Mouse (Mus musculus) heart, adult 2 months (tissue): ENCODE results near the gene Gm44790. TPM values are rescaled to one million over a fixed set of nuclear protein-coding genes. Genes with fewer than 3 reads are reported as not detected.

ENCODE experiments used
- DNase-seq, 2 experiments: peaks; one replicate each; pipeline ENCODE4 v3.0.0; 2021
- H3K27ac ChIP-seq: fragments of 200-600 bp; 2 replicates; pipeline ENCODE4 v1.8.1; 2022
- H3K27me3 ChIP-seq: fragments of 200-500 bp; 2 replicates; pipeline ENCODE4 v1.6.1; 2012; ENCODE audit warnings: mild to moderate bottlenecking, low read length, inconsistent platforms, mixed read lengths; ENCODE audit not compliant: control insufficient read depth, insufficient read depth
- H3K36me3 ChIP-seq: fragments of 200-500 bp; 2 replicates; pipeline ENCODE4 v1.6.1; 2012; ENCODE audit warnings: low read length, inconsistent platforms; ENCODE audit not compliant: control insufficient read depth, insufficient read depth
- H3K4me1 ChIP-seq: fragments of 200-500 bp; 2 replicates; pipeline ENCODE4 v1.6.1; 2011; ENCODE audit warnings: low read length; ENCODE audit not compliant: control insufficient read depth, insufficient read depth
- H3K4me3 ChIP-seq: fragments of 200-600 bp; 2 replicates; pipeline ENCODE4 v1.8.1; 2022
- H3K79me2 ChIP-seq: fragments of 200-500 bp; replicated peaks from 2 replicates; pipeline ENCODE4 v1.6.1; 2012; ENCODE audit warnings: mild to moderate bottlenecking, inconsistent platforms, low read length, moderate library complexity, mixed read lengths; ENCODE audit not compliant: control insufficient read depth, insufficient read depth
- H3K9ac ChIP-seq: fragments of 200-500 bp; 2 replicates; pipeline ENCODE4 v1.6.1; 2012; ENCODE audit warnings: low read depth, mild to moderate bottlenecking, control low read depth, inconsistent platforms, low read length, mixed read lengths
- CTCF ChIP-seq: fragments of 200-600 bp; IDR thresholded peaks from 2 replicates; pipeline ENCODE4 v1.8.1; 2022; ENCODE audit warnings: antibody characterized with exemption, mild to moderate bottlenecking, moderate library complexity
- EP300 ChIP-seq: fragments of 200-500 bp; IDR thresholded peaks from 2 replicates; pipeline ENCODE4 v1.6.1; 2011; ENCODE audit warnings: low read depth, low read length, control low read depth; ENCODE audit not compliant: insufficient read depth
- POLR2A ChIP-seq: fragments of 200-500 bp; IDR thresholded peaks from 2 replicates; pipeline ENCODE4 v1.6.1; 2011; ENCODE audit warnings: mild to moderate bottlenecking, low read depth, low read length, control low read depth; ENCODE audit not compliant: insufficient read depth
- WGBS: fragments of 180-500 bp; shearing (Covaris S2); methylation state at CpG from one replicate; pipeline ENCODE4 v1.1.7; 2018; 5-methylcytosine and 5-hydroxymethylcytosine counted together
- intact Hi-C: fragments of 180-260 bp; cut with DNase I; formaldehyde crosslinking; loops from one replicate; pipeline ENCODE4 v1.15.1; 2025
- polyA plus RNA-seq: library from polyadenylated mRNA; depleted of rRNA; stranded (reverse); fragments of >200 nt; gene quantifications from 2 replicates; pipeline ENCODE4 v1.2.3, GENCODE M21; 2012
- total RNA-seq, 2 experiments: library from RNA; stranded (reverse); gene quantifications; 2 replicates each; pipeline ENCODE4 v1.2.3; 2021

The Gm44790 gene
- total and polyA plus RNA-seq, 3 experiments = not detected

GRCm38 (mm10) chr6:86395021-86395420 lies 31.4 kb upstream of the Gm44790 start:
- no peaks in the 10 kb centered on the region; the same call in 1 of the 2 replicates for H3K36me3 ChIP-seq
- no peak overlapping the region for H3K4me3 ChIP-seq
- H3K79me2 ChIP-seq = no peaks in the 10 kb centered on the region
- peaks cover 6% of the 10 kb centered on the region; the same call in 1 of the 2 replicates for H3K4me1 ChIP-seq
- WGBS = 66% methylated on average over 9 of the region's 9 CpGs
- DNase-seq = no peak
- H3K27ac ChIP-seq = no peak overlapping the region
- H3K9ac ChIP-seq = no peak overlapping the region
- no peaks in the 10 kb centered on the region for H3K27me3 ChIP-seq
- TF ChIP-seq POLR2A (no peak), CTCF (no peak), EP300 (no peak)
- intact Hi-C loops = no loop called here

- Histone ChIP-seq H3K4me3 (peak overlapping the region; percentile 63), H3K4me1 (peaks cover 6% of the 10 kb centered on the region; the same call in 1 of the 2 replicates), H3K9ac (peak overlapping the region; percentile 86), H3K79me2 (no peaks in the 10 kb centered on the region), H3K27me3 (no peaks in the 10 kb centered on the region), H3K36me3 (no peaks in the 10 kb centered on the region; the same call in 1 of the 2 replicates), H3K27ac (peak overlapping the region; percentile 70; the same call in 1 of the 2 replicates)
- WGBS = 19% methylated on average over 10 of the region's 10 CpGs
- no peak for TF ChIP-seq EP300
- TF ChIP-seq POLR2A = no peak
- no peak for TF ChIP-seq CTCF
- DNase-seq = no peak
- intact Hi-C loops = loop anchor here (2.0 kb wide), 1 partner anchor 25 kb away; the partner anchor contains the start of gene Snrpg
Observed at GRCm38 (mm10) chr6:86395969-86396368, 30.5 kb upstream of the Gm44790 start.

GRCm38 (mm10) chr6:86396581-86397256 lies 29.7 kb upstream of the Gm44790 start, which contains the start of gene Pcyox1:
TSS of gene Pcyox1 (minus strand) at chr6:86397154.
- intact Hi-C loops = loop anchor here (2.0 kb wide), 1 partner anchor 26 kb away; the partner anchor contains the start of gene Snrpg
- WGBS = under 1% methylated on average over 51 of the region's 51 CpGs
- TF ChIP-seq POLR2A (peak; percentile 97), EP300 (0 out of 2 replicates have a peak, but pooled peaks have one; percentile 32), CTCF (no peak)

GRCm38 (mm10) chr6:86397257-86397980 lies 29.0 kb upstream of the Gm44790 start:
- Histone ChIP-seq H3K9ac (peak overlapping the region; percentile 60), H3K4me1 (peaks cover 6% of the 10 kb centered on the region; the same call in 1 of the 2 replicates), H3K79me2 (no peaks in the 10 kb centered on the region), H3K27ac (peak overlapping the region; percentile 70), H3K4me3 (peak overlapping the region; percentile 63), H3K27me3 (no peaks in the 10 kb centered on the region), H3K36me3 (no peaks in the 10 kb centered on the region; the same call in 1 of the 2 replicates)
- no peak for DNase-seq
- TF ChIP-seq EP300 (no peak), CTCF (no peak), POLR2A (no peak; the same call in 1 of the 2 replicates)
- WGBS = under 1% methylated on average over 14 of the region's 14 CpGs
- intact Hi-C loops = loop anchor here (2.0 kb wide), 1 partner anchor 27 kb away; the partner anchor contains the start of gene Snrpg

More at GRCm38 (mm10) chr6:86396581-86397256, 29.7 kb upstream of the Gm44790 start, which contains the start of gene Pcyox1:
- no peaks in the 10 kb centered on the region for H3K79me2 ChIP-seq
- H3K9ac ChIP-seq = peak within 1 kb of the TSS; percentile 86
- H3K27me3 ChIP-seq = no peaks in the 10 kb centered on the region
- peak within 1 kb of the TSS; percentile 70 for H3K27ac ChIP-seq
- H3K4me1 ChIP-seq = peaks cover 6% of the 10 kb centered on the region; the same call in 1 of the 2 replicates
- H3K4me3 ChIP-seq = peak within 1 kb of the TSS; percentile 63
- H3K36me3 ChIP-seq = no peaks in the 10 kb centered on the region; the same call in 1 of the 2 replicates
- DNase-seq = peak; percentile 92 to 94

GRCm38 (mm10) chr6:86398986-86399385 lies 27.5 kb upstream of the Gm44790 start:
- H3K9ac ChIP-seq = no peak overlapping the region
- H3K4me3 ChIP-seq = no peak overlapping the region
- 70% methylated on average over 2 of the region's 2 CpGs for WGBS
- peaks cover 6% of the 10 kb centered on the region; the same call in 1 of the 2 replicates for H3K4me1 ChIP-seq
- intact Hi-C loops = no loop called here
- H3K27me3 ChIP-seq = no peaks in the 10 kb centered on the region
- H3K79me2 ChIP-seq = no peaks in the 10 kb centered on the region
- TF ChIP-seq EP300 (no peak), POLR2A (no peak), CTCF (no peak)
- H3K27ac ChIP-seq = no peak overlapping the region
- DNase-seq = no peak
- no peaks in the 10 kb centered on the region; the same call in 1 of the 2 replicates for H3K36me3 ChIP-seq
